Mouse (Mus musculus) kidney, embryonic 16.5 days (tissue): ENCODE data around the gene Phc3. TPM values are rescaled to one million over a fixed set of nuclear protein-coding genes. Genes with fewer than 3 reads are reported as not detected.
A peak's percentile ranks its signal among the peaks of the same experiment; 100 is the strongest.

Source experiments
- ATAC-seq: fragments of 200-750 bp; cut with Nextera tagmentation; 2 replicates; pipeline ENCODE4 v1.8.0; 2017; ENCODE audit warnings: moderate TSS enrichment; ENCODE audit not compliant: low FRiP score, low TSS enrichment
- H3K27ac ChIP-seq: fragments of 300-500 bp; sonication (generic); 2 replicates; pipeline ENCODE4 v1.5.1; 2014; ENCODE audit warnings: low read length
- H3K27me3 ChIP-seq: fragments of 300-500 bp; sonication (generic); 2 replicates; pipeline ENCODE4 v1.6.1; 2014; ENCODE audit warnings: low read length, control low read depth, mixed read lengths; ENCODE audit not compliant: insufficient read depth
- H3K36me3 ChIP-seq: fragments of 300-500 bp; sonication (generic); 2 replicates; pipeline ENCODE4 v1.6.1; 2014; ENCODE audit warnings: low read length, control low read depth, mixed read lengths; ENCODE audit not compliant: insufficient read depth
- H3K4me1 ChIP-seq: fragments of 300-500 bp; sonication (generic); 2 replicates; pipeline ENCODE4 v1.6.1; 2014; ENCODE audit warnings: low read length, control low read depth, mixed read lengths; ENCODE audit not compliant: insufficient read depth
- H3K4me2 ChIP-seq: fragments of 300-500 bp; sonication (generic); replicated peaks from 2 replicates; pipeline ENCODE4 v1.6.1; 2014; ENCODE audit warnings: low read depth, low read length
- H3K4me3 ChIP-seq: fragments of 300-500 bp; sonication (generic); 2 replicates; pipeline ENCODE4 v1.5.1; 2014; ENCODE audit warnings: mild to moderate bottlenecking, low read length
- H3K9ac ChIP-seq: fragments of 300-500 bp; sonication (generic); replicated peaks from 2 replicates; pipeline ENCODE4 v1.6.1; 2014; ENCODE audit warnings: low read length
- H3K9me3 ChIP-seq: fragments of 300-500 bp; sonication (generic); 2 replicates; pipeline ENCODE4 v1.6.1; 2016; ENCODE audit warnings: low read length, control low read depth
- WGBS: fragments of 180-500 bp; shearing (Covaris S2); extraction: QIAGEN DNeasy Blood & Tissue Kit; methylation state at CpG from one replicate; pipeline ENCODE4 v1.1.7; 2014; 5-methylcytosine and 5-hydroxymethylcytosine counted together
- polyA plus RNA-seq: library from polyadenylated mRNA; unstranded; fragments of >200 nt; fragmentation: Nextera tagmentation; extraction: Ambion mirVana; gene quantifications from 2 replicates; pipeline ENCODE4 v1.2.1, GENCODE M21; 2015

Phc3 gene
- polyA plus RNA-seq, 1 experiment from 2014 or later, result 5.1 TPM

DNA sequence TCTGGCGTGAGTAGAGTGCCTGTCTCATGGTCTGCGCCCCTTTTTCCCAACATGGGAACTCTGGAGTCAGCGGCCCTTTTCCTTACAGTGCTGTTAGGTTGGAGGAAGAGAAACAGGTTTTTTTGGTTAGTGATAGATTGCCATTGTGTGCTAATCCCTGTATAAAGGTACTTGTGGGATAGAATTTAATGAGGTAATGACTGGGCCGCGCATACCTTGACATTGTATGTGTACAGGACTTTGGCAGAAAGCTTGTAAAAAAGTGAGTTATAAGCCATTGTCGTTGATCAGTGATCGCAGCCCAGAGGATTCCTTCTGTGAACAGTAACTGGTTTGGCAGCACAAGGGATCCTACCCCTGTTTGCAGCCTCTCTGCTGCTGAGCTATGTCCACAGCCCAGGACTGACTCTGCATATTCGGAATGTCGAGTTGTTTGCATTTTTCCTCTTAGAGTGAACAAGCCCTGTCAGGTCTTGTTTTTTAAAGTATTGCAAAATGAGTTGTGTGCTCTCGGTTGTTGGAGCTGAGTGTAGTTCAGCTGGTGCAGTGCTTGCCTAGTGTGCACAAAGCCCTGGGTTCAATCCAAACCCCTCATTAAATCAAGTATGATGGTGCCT, 30.3 kb upstream of the Phc3 start:
- Histone ChIP-seq H3K4me1 (peaks cover 42% of the 10 kb centered on the region), H3K9ac (peak overlapping the region; percentile 42), H3K27ac (peak overlapping the region; percentile 78), H3K4me2 (no peak overlapping the region), H3K27me3 (no peaks in the 10 kb centered on the region), H3K9me3 (peaks cover 4% of the 10 kb centered on the region; the same call in 1 of the 2 replicates), H3K36me3 (no peaks in the 10 kb centered on the region), H3K4me3 (no peak overlapping the region)
- ATAC-seq, result no peak
- 51% methylated on average over 10 of the region's 10 CpGs for WGBS

DNA sequence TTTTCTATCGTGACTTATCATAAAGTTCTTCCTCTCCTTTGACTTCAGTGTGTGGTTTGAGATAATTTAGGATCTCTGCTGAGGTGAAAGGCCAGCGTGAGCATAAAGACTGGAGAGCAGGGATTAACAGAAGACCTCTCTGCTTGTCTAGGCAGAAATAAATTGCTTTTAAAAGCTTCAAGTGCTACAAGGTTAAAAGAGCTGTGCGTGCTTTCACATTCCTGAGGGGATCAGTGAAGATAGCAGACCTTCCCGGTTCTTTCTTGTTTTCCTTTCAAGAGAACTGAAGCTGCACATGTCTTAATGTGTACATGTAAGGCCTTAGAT, 27.4 kb upstream of the Phc3 start:
- no peak for ATAC-seq
- H3K27me3 ChIP-seq, result no peaks in the 10 kb centered on the region
- H3K4me1 ChIP-seq, result peaks cover 43% of the 10 kb centered on the region
- H3K9ac ChIP-seq, result peak overlapping the region; percentile 88
- peak overlapping the region; percentile 62 for H3K4me2 ChIP-seq
- H3K36me3 ChIP-seq, result no peaks in the 10 kb centered on the region
- peak overlapping the region; percentile 87; the same call in 1 of the 2 replicates for H3K27ac ChIP-seq
- H3K4me3 ChIP-seq, result peak overlapping the region; percentile 83
- WGBS, result 0% methylated on average over 4 of the region's 4 CpGs
- H3K9me3 ChIP-seq, result no peaks in the 10 kb centered on the region

DNA sequence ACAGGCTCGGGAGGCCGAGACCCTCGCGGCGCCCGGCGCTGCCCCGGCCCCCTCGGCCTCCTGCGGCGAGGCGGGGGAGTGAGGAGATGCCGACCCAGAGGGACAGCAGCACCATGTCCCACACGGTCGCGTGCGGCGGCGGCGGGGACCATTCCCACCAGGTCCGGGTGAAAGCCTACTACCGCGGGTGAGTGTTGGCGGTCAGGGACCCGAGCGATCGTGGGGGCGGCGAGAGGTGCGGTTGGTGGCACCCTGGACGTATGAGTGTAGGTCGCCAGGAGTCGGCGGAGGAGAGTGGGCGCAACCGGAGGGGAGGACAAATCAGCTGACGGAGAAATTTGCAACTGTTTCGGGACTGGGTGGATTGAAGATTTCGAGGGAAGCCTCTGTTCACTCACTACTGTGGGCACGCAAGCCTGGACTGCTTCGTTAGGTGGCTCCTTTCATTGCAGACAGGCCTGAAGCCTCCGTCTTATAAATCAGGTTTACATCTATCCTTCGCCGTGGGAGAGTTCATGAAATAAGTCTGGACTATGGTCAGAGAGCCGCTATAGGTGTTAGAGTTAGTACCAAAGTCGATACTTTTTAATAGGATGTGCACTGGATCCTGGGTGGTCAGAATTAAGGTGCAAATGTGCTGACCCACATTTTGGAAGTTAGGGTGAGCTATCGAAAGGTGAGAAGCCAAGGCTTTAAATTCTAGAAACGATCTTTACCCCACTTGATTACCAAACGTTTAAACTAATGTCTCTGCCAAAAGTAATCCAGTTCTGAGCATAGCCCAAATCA, 26.9 kb upstream of the Phc3 start:
- peak overlapping the region; percentile 87 for H3K27ac ChIP-seq
- H3K27me3 ChIP-seq, result no peaks in the 10 kb centered on the region
- under 1% methylated on average over 49 of the region's 49 CpGs for WGBS
- H3K9ac ChIP-seq, result peak overlapping the region; percentile 88
- peak; percentile 64 for ATAC-seq
- peak overlapping the region; percentile 83 for H3K4me3 ChIP-seq
- peak overlapping the region; percentile 62 for H3K4me2 ChIP-seq
- peaks cover 37% of the 10 kb centered on the region for H3K4me1 ChIP-seq
- H3K9me3 ChIP-seq, result no peaks in the 10 kb centered on the region
- H3K36me3 ChIP-seq, result no peaks in the 10 kb centered on the region

DNA sequence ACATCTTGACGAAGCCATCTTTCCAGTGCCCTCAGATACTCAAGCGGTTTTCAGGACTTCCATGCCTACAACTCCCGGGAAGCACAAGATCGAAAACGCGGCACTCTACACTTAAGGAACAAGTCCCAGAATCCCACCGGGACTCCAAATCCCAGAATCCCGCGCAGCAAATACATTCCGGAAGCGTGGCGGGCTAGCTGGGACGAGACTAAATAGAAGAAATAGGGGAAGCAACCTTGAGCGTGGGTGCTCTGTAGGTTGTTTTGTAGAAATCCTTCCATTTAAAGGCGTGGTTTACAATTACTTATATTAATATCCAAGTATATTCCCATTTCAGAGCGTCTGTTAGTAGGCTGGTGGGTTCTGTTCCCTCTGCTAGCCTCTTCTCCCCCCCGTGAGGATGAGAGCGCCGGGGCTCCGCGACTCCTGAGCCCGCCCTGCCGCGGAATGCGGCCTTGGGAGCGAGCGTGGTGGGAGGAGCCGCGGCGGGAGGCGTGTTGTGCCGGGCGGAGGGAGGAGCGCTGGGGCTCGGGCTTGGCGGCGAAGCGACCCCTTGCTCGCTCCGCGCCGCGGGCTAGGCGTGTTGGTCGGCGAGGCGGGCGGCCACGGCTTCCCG, 26.2 kb upstream of the Phc3 start, which contains the start of gene Prkci:
Gene Prkci (plus strand): TSS at position 465 of the 616 bp plus-strand sequence.
- Histone ChIP-seq H3K27me3 (no peaks in the 10 kb centered on the region), H3K9ac (peak within 1 kb of the TSS; percentile 88), H3K9me3 (no peaks in the 10 kb centered on the region), H3K4me2 (peak within 1 kb of the TSS; percentile 62), H3K27ac (peak within 1 kb of the TSS; percentile 87), H3K4me1 (peaks cover 35% of the 10 kb centered on the region), H3K4me3 (peak within 1 kb of the TSS; percentile 83), H3K36me3 (no peaks in the 10 kb centered on the region)
- under 1% methylated on average over 41 of the region's 50 CpGs for WGBS
- peak; percentile 97 for ATAC-seq

DNA sequence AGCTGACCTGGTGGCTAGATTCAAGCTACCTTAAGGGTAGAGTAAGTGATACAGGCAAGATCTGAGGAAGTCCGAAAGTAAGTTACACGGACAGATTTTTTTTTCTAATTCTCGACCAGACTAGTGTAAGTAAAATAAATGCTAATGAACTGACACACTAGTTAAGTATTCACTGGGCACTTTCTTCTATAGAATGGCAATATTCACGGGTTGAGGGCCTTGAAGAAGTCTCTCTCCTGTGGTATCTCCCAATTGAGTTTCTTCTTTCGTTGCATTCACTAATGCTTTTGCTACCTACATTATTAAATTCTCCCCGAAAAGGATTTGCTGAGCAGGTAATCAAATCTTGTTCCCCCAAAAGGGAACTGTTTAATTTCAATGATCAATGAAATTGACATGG, 25.6 kb upstream of the Phc3 start:
- no peaks in the 10 kb centered on the region for H3K9me3 ChIP-seq
- ATAC-seq, result no peak
- WGBS, result 19% methylated on average over 6 of the region's 6 CpGs

DNA sequence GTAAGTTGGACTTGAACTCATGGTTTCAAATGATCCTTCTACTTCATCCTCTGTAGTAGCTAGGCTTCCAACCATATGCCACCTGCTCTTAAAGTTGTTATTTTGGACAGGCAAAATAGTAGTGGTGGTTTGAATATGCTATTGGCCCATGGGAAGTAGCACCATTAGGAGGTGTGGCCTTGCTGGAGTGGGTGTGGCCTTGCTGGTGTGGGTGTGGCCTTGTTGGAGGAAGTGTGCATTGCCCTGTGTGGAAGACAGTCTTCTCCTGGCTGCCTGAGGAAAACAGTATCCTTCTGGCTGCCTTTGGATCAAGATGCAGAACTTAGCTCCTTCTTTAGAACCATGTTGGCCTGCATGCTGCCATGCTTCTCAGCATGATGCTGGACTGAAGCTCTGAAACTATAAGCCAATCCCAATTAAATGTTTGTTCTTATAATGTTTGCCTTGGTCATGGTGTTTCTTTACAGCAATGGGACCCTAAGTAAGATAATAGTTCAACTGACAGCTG, 23.9 kb upstream of the Phc3 start:
- Histone ChIP-seq H3K4me1 (peaks cover 15% of the 10 kb centered on the region), H3K4me2 (no peak overlapping the region), H3K27me3 (no peaks in the 10 kb centered on the region), H3K27ac (no peak overlapping the region), H3K9ac (no peak overlapping the region), H3K9me3 (no peaks in the 10 kb centered on the region), H3K36me3 (no peaks in the 10 kb centered on the region), H3K4me3 (no peak overlapping the region)
- ATAC-seq, result no peak

More for the DNA sequence above, 25.6 kb upstream of the Phc3 start:
- peak overlapping the region; percentile 88 for H3K9ac ChIP-seq
- H3K27ac ChIP-seq, result peak overlapping the region; percentile 13; the same call in 1 of the 2 replicates
- H3K36me3 ChIP-seq, result no peaks in the 10 kb centered on the region
- H3K4me2 ChIP-seq, result peak overlapping the region; percentile 62
- peaks cover 29% of the 10 kb centered on the region for H3K4me1 ChIP-seq
- H3K4me3 ChIP-seq, result peak overlapping the region; percentile 83
- no peaks in the 10 kb centered on the region for H3K27me3 ChIP-seq

DNA sequence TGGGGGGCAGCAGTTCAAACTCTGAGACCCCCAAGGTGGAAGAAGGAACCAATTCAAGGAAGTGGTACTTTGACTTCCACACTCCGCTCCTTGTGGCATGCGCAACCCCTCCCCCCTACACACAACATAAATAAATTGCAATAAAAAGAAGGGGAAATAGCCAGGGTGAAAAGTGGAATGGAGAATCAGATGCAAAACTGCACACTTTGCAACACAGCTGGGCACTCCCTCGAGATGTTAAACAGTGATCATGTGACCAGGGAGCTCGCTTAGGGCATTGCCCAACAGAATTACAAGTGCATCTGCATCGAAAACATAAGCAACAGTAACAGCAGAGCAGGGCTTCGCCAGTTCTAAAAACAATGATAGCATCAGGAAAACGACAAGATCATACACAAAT, 22.9 kb upstream of the Phc3 start:
- no peak overlapping the region for H3K4me3 ChIP-seq
- no peak overlapping the region for H3K9ac ChIP-seq
- H3K27ac ChIP-seq, result no peak overlapping the region
- no peak for ATAC-seq
- H3K27me3 ChIP-seq, result no peaks in the 10 kb centered on the region
- H3K4me2 ChIP-seq, result no peak overlapping the region
- WGBS, result 73% methylated on average over 7 of the region's 7 CpGs
- no peaks in the 10 kb centered on the region for H3K36me3 ChIP-seq
- no peaks in the 10 kb centered on the region for H3K9me3 ChIP-seq
- H3K4me1 ChIP-seq, result peaks cover 13% of the 10 kb centered on the region

DNA sequence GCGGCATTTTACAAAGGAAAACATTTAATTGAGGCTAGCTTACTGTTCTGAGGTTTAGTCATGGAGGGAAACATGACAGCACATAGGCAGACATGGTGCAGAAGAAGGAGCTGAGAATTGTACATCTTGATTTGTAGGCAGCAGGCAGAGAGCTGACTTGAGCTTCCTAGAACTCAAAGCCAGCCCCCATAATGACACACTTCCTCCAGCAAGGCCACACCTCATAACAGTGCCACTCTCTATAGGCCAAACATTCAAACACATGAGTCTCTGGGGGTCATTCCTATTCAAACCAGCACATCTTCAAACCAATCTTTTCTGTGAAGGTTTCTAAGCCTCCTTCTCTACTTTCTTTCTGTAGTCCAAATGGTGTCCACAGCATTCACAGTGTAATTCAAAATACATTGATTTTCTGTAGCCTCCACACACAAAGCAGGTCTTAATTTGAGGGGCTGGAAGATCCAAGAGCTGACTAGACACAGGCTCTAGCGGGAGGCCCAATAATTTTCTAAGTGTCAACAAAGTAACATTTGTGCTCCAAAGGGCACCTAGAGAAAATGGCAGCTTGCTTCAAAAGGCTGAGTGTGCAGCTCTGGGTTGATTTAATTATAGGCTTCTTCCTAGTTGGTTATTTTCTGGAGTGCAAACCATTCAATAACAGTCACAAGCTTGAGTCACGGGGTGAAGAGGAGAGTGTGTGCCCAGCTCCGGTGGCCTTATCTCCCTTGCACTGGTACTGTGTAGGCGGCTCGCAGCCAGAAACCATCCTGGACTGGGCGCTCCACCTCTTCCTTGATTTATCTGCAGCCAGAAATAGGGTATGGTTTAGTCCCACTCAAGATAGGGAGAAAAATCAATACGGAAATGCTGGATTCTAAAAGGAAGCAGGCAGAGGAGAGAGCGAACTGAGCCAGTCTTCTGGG, 18.4 kb upstream of the Phc3 start:
- Histone ChIP-seq H3K4me2 (no peak overlapping the region), H3K27me3 (no peaks in the 10 kb centered on the region), H3K9me3 (no peaks in the 10 kb centered on the region), H3K4me1 (peaks cover 7% of the 10 kb centered on the region; the same call in 1 of the 2 replicates), H3K9ac (no peak overlapping the region), H3K36me3 (no peaks in the 10 kb centered on the region), H3K4me3 (no peak overlapping the region), H3K27ac (no peak overlapping the region)
- WGBS, result 89% methylated on average over 9 of the region's 9 CpGs
- no peak for ATAC-seq

DNA sequence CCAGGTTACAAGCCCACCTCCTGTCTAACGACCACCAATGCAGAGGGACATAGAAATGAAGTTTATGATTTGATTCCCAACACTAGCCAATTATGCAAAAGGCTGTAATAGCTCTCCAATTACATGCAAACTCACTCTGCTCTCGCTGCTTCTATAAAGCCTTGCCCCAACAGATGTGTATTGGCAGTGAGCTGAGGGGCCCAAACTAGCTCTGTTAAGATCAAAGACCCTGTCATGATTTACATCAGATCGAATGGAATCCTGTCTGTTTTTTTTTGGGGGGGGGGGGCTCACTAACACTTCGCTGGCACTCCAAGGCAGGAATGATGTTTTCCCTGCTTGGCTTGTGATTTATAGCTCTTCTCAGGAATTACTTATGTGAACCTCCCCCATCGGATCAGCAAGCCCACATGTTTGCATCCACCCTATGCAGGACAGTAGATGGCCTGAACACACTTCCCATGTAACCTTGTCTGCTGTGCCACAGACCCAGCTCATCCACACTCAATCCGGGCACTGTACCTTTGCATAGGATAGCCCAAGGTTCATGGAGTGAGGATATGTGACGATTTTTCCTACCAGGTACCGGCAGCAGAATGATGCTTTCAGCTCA, 13.8 kb upstream of the Phc3 start:
- H3K9ac ChIP-seq, result no peak overlapping the region
- H3K27ac ChIP-seq, result no peak overlapping the region
- H3K4me3 ChIP-seq, result no peak overlapping the region
- 28% methylated on average over 8 of the region's 8 CpGs for WGBS
- H3K27me3 ChIP-seq, result no peaks in the 10 kb centered on the region
- no peaks in the 10 kb centered on the region for H3K9me3 ChIP-seq
- H3K4me2 ChIP-seq, result no peak overlapping the region
- no peaks in the 10 kb centered on the region for H3K36me3 ChIP-seq
- 0 out of 2 replicates have a peak, but pooled peaks have one; percentile 51 for ATAC-seq
- peaks cover 7% of the 10 kb centered on the region; the same call in 1 of the 2 replicates for H3K4me1 ChIP-seq
